Mouse (Mus musculus): ENCODE measurements around the gene Gm17324.

DNA sequence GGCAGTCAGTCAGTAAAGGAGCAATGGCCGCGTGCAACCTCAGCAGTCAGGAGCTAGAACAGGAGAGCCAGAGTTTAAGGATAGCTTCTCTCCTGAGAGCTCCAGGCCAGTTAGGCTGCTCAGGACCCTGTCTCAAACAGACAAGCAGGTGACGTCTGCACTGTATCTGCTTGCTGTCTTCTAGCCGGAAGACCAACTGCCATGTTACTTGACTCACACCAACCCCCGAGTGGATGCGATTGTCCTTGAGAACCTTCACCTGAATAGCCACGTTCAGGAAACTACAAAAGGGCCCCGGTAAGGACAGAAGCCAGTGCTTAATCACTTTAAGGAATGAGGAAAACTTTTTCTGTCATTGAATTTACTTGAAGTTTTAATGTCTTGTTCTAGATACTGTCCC lies 8.4 kb upstream of the Gm17324 start:
- no peak for TF ChIP-seq CTCF (IDR thresholded peaks at IDR 0.05; ENCODE audit: insufficient read depth, low read depth, low read length)
- no peak for TF ChIP-seq POLR2A (IDR thresholded peaks at IDR 0.05; ENCODE audit: insufficient read depth, low read depth, low read length)

All from olfactory bulb, adult 2 months (tissue).